Mouse (Mus musculus): ENCODE measurements at regions not wholly inside any gene's neighbourhood (a gene's known extent, or its start where the extent isn't known, plus 50 kb on each side); places are given as distances from the start of the nearest gene placed in this dataset.
A peak's percentile ranks its signal among the peaks of the same experiment; 100 is the strongest.

- DNase-seq (ENCODE audit: low spot score in 2 of 2), result no peak
These were observed 50.9 kb upstream of the 1810046K07Rik start for GRCm38 (mm10) chr9:51379589-51379988.

- DNase-seq (ENCODE audit: low spot score in 2 of 2), result no peak
These were observed 65.2 kb upstream of the 1810046K07Rik start for GRCm38 (mm10) chr9:51393921-51394320.

- DNase-seq (ENCODE audit: low spot score in 2 of 2), result peak in 1 of 2 experiments; percentile 7
These were observed 65.7 kb upstream of the 1810046K07Rik start for GRCm38 (mm10) chr9:51394372-51394771.

- DNase-seq (ENCODE audit: low spot score in 2 of 2), result no peak
These were observed 68.1 kb upstream of the 1810046K07Rik start for GRCm38 (mm10) chr9:51396801-51397200.

GRCm38 (mm10) chr9:51397589-51398220 is 69.0 kb upstream of the 1810046K07Rik start:
- DNase-seq (ENCODE audit: low spot score in 2 of 2), result no peak

GRCm38 (mm10) chr9:51398886-51399285 is 70.2 kb upstream of the 1810046K07Rik start:
- DNase-seq (ENCODE audit: low spot score in 2 of 2), result no peak

- DNase-seq (ENCODE audit: low spot score in 2 of 2), result no peak
These were observed 70.6 kb upstream of the 1810046K07Rik start for GRCm38 (mm10) chr9:51399356-51399755.

- no peak for DNase-seq (ENCODE audit: low spot score in 2 of 2)
These were observed 73.1 kb upstream of the 1810046K07Rik start for GRCm38 (mm10) chr9:51401779-51402178.

GRCm38 (mm10) chr9:51407978-51408377 is 79.3 kb upstream of the 1810046K07Rik start:
- no peak for DNase-seq (ENCODE audit: low spot score in 2 of 2)

GRCm38 (mm10) chr9:51418923-51419482 is 90.3 kb upstream of the 1810046K07Rik start:
- DNase-seq (ENCODE audit: low spot score in 2 of 2), result no peak

GRCm38 (mm10) chr9:51422553-51422952 is 93.8 kb upstream of the 1810046K07Rik start:
- no peak for DNase-seq (ENCODE audit: low spot score in 2 of 2)

GRCm38 (mm10) chr9:51423341-51423740 is 94.6 kb upstream of the 1810046K07Rik start:
- DNase-seq (ENCODE audit: low spot score in 2 of 2), result no peak

- DNase-seq (ENCODE audit: low spot score in 2 of 2), result peak in 1 of 2 experiments; percentile 6
These were observed 101.7 kb upstream of the 1810046K07Rik start for GRCm38 (mm10) chr9:51430426-51430825.

GRCm38 (mm10) chr9:51437130-51437529 is 108.4 kb upstream of the 1810046K07Rik start:
- no peak for DNase-seq (ENCODE audit: low spot score in 2 of 2)

- no peak for DNase-seq (ENCODE audit: low spot score in 2 of 2)
These were observed 113.2 kb upstream of the 1810046K07Rik start for GRCm38 (mm10) chr9:51441773-51442381.

GRCm38 (mm10) chr9:51455690-51456089 is 127.0 kb upstream of the 1810046K07Rik start:
- DNase-seq (ENCODE audit: low spot score in 2 of 2), result no peak

GRCm38 (mm10) chr9:51462463-51463024 is 133.8 kb upstream of the 1810046K07Rik start:
- no peak for DNase-seq (ENCODE audit: low spot score in 2 of 2)

- no peak for DNase-seq (ENCODE audit: low spot score in 2 of 2)
These were observed 141.3 kb upstream of the 1810046K07Rik start for GRCm38 (mm10) chr9:51470031-51470430.

GRCm38 (mm10) chr9:51476511-51477056 is 147.9 kb upstream of the 1810046K07Rik start:
- DNase-seq (ENCODE audit: low spot score in 2 of 2), result no peak

GRCm38 (mm10) chr9:51487840-51488239 is 159.1 kb upstream of the 1810046K07Rik start:
- DNase-seq (ENCODE audit: low spot score in 2 of 2), result no peak

GRCm38 (mm10) chr9:51507265-51507913 is 178.7 kb upstream of the 1810046K07Rik start:
- no peak for DNase-seq (ENCODE audit: low spot score in 2 of 2)

Measured in adrenal gland, adult 18-20 months (tissue).